Mouse (Mus musculus) ZHBTc4 (cell line): ENCODE measurements around the gene Coa5.

Experiments used
- DNase-seq: peaks from one replicate; pipeline ENCODE4 v3.0.0-alpha.2; 2011; ENCODE audit warnings: low read depth, low spot score

The Coa5 gene

GRCm38 (mm10) chr1:37430297-37430840, 466 bp upstream of the Coa5 start:
- no peak for DNase-seq

DNA sequence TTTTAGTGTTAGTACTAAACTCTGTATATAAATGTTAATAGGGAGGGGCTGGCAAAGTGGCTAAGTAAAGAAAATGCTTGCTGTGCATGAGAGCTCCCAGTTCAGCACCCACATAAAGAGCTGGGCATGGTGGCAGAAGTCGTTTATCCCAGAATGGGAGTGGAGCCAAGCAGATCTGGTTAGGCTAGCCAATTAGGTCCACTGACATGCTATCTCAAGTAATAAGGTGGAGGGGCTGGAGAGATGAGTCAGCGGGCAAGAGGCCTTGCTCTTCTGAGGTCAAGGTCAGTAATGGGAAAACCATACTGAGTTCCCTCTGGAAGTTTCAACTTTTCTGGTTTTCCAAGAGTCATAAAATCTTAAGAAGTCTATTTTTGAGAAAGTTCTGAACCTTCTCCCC, 992 bp downstream of the Coa5 start:
- no peak for DNase-seq

DNA sequence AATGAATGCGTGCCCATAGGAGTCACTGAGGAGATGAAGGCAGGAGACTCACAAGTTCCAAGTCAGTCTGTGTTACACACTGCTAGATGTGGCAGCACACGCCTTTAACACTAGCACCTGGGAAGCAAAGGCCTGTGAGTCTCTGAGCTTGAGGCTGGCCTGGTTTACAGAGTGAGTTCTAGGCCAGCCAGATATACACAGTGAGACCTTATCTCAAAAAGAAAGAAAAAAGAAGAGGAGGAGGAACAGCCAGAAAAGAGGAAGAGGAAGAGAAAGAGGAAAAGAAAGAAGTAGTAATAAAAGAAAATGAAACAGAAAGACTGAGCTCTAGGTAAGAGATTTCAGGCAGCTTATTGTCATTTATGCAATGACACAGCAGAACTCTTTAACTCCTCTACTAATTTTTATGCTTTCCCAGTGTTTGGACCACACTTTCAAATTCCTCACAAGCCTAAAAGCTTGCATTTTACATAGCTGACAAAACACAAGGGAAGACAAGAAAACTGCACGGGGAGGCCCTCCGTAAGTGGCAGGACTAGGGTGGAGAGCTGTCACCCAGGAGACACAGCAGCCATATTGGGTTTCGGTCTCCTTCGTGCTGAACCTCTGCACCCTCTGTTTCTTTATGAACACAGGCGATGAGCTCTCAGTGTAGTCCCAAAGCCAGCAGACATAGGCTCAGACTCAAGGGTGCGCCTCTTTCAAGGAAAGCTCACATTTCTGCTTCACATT, 2.6 kb downstream of the Coa5 start:
- DNase-seq: no peak

DNA sequence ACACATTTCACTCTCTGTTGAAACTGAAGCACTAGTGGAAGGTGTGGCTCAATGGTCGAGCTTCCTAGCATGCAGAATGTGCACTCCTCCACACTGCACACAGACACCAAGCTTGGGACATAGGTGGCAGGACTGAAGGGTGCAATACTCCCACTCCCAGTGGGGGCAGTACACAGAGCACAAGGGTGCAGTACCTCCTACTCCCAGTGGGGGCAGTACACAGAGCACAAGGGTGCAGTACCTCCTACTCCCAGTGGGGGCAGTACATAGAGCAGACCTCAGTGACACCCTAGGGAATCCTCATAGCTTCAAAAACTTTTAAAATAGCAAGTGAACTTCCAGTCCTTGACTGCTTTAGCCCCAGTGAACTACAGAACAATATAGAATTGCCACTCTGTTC, 10.5 kb downstream of the Coa5 start:
- peak; percentile 80 for DNase-seq

- DNase-seq: no peak
Measured at GRCm38 (mm10) chr1:37415394-37415793, 14.5 kb downstream of the Coa5 start.

DNA sequence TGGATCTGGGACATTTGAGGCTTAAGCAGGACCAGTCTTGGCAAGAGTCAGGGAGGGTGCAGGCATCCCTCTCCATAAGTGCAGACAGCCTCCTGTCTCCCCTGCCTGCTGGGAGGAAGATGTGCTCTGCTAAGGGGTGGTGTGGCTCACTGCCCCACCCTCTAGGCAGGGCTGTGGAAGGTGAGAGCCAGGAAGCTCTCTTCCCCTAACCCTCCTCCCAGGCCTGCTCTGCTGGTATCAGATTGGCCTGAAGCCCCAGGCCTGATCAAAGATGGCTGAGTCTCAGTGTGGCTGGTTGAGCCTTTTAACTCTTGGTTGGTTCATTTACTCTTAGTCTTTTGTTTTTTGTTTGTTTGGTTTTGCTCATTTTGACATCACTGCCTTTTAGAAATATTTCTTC, 20.3 kb downstream of the Coa5 start:
- DNase-seq: peak; percentile 67

GRCm38 (mm10) chr1:37408678-37409077, 21.2 kb downstream of the Coa5 start:
- DNase-seq: no peak

- DNase-seq: no peak
Measured at GRCm38 (mm10) chr1:37408059-37408458, 21.8 kb downstream of the Coa5 start.

DNA sequence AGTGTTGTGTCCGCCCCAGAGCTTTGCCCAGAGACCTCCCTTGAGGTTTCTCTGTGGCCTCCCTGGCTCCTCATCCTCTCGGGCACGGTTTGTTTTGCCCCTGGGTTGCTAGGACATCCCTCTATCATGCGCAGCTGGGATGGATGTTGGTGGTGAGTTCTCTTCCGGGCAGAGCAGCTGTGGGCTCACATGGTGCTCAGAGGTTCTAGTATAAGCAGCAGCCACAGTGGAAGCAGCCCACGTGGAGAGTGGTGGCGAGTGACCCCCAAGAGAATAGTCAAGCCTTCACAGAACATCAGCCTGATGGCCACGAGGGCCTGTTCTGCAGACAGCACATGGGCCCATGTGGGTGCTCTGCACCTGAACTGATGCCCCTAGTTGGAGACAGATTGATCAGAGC, 22.7 kb downstream of the Coa5 start:
- no peak for DNase-seq

DNA sequence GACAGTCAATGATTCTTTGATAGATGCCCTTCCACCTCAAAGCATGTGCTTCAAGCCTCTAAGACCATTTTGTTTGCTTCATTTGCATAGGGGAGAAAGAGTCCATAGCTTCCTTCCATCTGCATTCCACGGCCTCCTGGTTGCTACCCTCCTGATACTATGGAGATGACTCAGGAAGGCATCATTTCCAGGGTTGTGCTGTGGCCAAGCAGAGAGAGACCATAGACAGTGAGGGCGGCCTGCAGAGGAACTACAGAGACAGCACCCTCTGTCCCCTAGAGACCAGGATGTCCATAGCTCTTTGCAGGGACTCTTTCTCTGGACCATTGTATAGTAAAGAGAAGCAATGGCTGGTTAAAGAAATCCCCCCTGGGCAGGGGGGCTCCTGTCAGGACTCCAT, 24.8 kb downstream of the Coa5 start:
- DNase-seq: no peak

GRCm38 (mm10) chr1:37401687-37402086, 28.2 kb downstream of the Coa5 start:
- DNase-seq: peak; percentile 90

DNA sequence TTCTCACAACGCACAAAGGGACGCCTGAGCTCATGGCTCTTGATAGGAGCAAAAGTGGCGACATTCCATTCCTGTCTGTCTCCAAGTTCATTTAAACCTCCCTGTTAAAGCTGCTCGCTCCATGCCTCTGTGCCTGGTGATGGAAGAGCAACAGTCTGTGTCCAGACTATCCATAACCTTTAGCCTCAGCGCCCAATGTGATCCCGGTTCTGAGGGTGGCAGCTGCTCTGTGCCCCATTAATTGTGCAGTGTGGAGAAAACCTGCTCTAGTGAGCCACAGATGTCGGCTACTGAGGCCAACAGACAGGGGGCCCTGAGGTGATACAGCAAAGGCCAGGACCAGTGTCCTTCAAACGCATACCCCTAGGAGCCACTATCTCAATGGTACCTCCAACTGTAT, 30.2 kb downstream of the Coa5 start:
- DNase-seq: no peak

- DNase-seq: no peak
Measured at GRCm38 (mm10) chr1:37398961-37399360, 30.9 kb downstream of the Coa5 start.

DNA sequence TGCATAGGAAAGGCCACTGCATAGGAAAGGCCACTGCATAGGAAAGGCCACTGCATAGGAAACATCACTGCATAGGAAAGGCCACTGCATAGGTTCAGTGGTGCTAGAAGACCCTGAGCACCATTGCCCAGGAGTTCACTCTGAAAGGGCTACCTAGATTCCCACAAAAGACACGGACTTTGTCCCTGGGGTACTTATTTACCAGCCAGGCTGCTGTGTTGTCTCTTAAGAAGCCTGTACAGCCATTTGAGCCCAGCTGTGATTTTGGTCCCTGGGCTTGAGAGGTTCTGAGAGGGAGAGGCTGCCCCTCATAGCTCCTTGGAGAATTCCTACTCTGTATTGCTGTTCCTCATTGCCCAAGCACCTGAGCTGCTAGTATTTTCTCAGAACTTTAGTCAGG, 33.4 kb downstream of the Coa5 start:
- no peak for DNase-seq

DNA sequence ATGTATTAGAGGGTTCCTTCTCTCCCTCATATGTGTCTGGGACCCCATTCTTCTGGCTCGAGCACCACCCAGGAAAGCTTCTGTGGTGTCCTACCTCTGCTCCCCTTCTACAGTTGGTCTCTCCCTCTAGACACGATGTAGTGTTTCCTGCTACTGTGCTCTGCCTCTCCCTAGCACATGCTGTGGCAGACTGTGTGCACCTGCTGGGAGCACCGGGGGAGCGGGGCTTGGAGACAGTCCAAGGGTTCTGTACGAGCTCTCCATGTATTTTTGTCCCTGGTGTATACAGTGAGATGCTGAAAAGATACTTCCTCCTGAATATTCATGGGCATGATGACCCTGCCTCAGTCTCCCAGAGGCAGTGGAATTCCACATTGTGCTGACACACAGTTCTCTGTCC, 36.7 kb downstream of the Coa5 start:
- no peak for DNase-seq

DNA sequence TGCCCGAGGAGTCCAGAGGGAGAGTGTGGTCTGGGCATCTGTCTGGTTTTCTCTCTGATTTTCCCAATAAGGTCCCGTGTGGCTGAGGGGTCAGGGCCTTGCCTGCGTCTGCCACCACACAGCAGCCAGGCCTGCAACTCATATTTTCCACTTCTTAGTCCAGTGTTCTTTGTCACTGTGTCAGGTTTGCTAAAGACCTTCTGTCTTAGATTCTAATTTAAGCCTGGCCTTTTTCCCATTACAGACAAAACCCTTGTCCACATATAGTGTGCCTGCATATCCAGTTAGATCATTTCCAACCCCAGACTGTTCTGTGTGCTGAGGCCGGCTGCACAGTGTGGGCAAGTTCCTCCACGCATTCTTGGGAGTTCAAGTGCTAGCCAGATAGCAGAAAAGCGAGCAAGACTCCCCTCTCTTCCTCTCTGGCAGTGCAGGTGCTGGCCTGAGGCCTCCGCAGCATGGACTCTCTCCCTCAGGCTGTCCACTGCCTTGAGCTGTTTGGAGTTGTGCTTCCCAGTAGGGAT, 43.4 kb downstream of the Coa5 start:
- no peak for DNase-seq

DNA sequence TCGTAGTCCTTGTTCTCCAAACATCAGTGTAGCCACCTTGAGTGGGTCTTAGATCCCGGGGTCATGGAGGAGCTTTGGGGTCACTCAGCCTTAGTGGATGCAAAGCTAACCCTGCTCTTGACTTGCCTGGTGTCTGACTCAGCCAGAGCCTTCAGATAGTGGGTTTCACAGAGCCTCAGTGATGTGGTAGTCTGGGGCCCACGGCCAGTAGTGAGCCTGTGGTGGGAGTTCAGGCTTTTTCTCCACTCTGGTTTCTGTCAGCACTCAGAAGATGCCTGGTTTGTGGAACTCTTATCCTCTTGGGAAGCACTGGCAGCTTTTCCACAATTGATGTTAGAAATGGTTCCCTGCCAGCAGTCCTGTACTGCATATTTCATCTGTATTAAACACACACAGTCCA, 45.6 kb downstream of the Coa5 start:
- no peak for DNase-seq

DNA sequence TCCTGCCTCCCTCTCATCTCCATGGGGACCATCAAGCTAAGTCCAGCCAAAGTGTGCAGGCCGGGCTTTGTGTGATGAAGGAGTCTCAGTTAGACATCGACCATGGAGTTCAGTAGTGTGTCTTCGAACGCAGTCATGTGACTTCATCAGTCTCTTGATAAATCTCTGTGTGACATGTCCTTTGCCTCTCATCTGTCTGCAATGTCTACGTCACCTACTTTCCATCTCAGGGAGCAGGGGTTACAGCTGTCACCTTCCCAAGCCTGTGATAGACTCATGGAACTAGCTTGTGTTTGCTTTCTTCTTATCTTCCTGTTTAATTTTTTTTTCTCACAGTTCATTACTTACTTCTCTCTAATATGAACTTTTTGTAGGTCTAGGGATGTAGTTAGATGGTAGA, 49.0 kb downstream of the Coa5 start:
- DNase-seq: no peak

DNA sequence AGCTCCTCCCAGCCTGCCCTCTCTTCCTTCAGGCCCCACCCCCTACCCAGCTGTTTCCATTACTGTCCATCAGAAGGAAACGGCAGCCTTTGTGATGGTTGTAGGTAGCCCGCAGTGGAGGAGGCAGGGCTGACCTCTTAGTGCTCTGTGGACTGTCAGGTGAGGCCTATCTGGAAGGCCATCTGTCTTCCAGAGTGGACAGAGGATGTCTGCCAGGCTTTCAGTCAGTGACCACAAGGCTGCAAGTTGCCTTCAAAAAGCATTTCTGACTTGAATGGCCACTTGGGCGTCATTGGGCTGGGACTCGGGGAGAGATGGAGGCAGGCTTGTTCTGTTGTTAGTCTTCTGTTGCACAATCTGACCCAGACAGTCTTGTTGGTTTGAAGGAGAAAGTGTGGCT, 50.4 kb downstream of the Coa5 start:
- DNase-seq: no peak

DNA sequence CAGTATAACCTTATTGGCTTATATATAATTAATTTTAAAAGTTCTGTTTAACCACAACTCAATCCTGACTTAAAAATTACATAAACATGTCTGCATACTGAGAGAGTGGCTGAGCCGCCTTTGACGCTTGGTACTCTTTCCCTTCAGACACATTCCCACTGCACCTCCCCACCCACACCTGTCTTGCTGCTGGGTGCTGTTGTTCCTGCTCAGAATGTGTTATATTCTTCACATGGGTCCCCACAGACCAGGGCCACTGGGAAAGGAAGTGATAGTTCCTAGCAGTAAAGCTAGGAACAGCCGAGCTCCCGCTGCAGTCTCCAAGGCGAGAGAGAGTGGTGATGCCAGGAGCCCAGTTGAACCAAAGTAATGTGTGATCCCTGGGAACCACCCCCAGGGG, 51.8 kb downstream of the Coa5 start:
- DNase-seq: no peak

DNA sequence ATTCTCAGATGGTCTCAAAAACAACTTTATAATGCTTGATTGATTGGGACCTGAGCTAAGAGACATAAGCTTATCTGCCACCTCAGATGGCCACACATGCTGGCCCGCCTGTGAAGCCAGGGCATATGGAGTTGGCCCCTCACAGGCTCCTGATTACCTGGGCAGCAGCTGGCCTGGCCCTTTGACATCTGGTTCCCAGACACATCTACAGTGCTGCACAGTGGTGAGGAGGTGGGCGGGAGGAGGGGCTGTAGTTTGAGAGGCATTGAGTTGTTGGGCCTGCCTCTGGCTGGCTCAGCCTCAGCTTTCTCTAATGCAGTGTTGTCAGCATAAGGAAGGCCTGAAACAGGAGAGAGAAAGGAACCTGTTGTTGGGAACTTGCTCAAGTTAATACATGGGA, 53.2 kb downstream of the Coa5 start:
- DNase-seq: no peak

DNA sequence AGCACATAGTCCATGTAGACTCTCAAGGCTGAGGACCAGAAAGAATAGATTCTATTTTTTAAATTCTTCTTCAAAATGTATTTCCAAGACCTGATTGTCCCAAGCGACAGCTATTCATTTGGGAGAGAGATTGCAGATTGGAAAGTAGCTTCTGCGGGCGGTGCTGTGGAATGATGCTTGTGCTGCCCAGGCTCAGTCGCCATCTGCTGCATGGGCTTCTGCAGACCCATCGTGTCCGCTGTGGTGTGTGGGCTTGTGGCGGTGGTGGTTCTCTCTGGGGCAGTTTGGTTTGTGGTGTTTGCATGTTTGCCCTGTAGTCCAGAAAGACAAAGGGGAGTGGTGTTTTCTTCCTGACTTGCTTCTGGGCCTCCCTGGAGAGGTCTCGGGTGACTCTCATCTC, 53.7 kb downstream of the Coa5 start:
- DNase-seq: no peak

DNA sequence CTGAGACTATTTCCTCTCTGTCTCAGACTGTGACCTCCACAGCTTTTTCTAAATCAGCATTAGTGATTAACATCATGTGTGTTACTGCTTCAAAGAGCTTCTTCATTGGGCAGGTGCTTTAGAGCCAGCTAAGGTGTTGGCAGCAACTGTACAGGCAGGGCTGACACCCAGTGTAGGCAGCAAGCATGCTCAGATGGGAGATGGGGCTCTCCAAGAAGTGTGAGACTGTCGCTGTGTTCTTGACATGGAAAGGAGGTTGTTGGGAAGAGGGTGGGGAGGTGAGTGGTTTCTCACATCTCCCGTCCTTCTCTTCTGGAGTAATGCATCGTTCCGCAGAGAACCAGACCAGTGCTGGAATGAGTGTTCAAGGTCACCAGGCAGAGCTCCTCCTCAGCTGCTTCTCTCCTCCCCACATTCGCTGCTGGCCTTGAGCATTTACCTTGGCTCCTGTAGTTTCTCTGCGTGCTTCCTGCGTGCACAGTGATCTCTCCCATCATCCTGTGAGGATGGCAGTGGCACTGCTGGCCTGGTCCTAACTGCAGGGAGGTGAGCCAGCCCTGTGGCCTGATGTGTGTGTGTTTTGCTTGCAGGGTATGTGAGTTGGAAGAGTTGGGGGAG, 61.0 kb downstream of the Coa5 start:
- peak; percentile 9 for DNase-seq
